Mouse (Mus musculus): ENCODE measurements around the gene Gm20388.

- TF ChIP-seq POLR2A (IDR thresholded peaks at IDR 0.05; ENCODE audit: borderline replicate concordance, insufficient read depth, low read length) (no peak), CTCF (IDR thresholded peaks at IDR 0.05; ENCODE audit: borderline replicate concordance, insufficient read depth, low read depth, low read length) (no peak)
These were observed 876.1 kb downstream of the Gm20388 start for GRCm38 (mm10) chr8:120786753-120787152.
